Mouse (Mus musculus) C2C12 (cell line): ENCODE results near the gene Klhl3.

Experiments used
- CTCF ChIP-seq: IDR thresholded peaks from one replicate; pipeline ENCODE4 v1.5.1; 2011; ENCODE audit not compliant: control insufficient read depth, insufficient read depth, insufficient read length
- USF1 ChIP-seq: IDR thresholded peaks from one replicate; pipeline ENCODE4 v1.6.1; 2011; ENCODE audit warnings: low read depth, mild to moderate bottlenecking, control low read depth, moderate library complexity

- TF ChIP-seq USF1: no peak
- TF ChIP-seq CTCF: no peak
Measured at GRCm38 (mm10) chr13:58084396-58084795, 29.0 kb downstream of the Klhl3 start.
